Mouse (Mus musculus) stomach, postnatal 0 days (tissue): ENCODE results near the gene Myrf.

Experiments used
- CTCF ChIP-seq: IDR thresholded peaks from 2 replicates; pipeline ENCODE4 v1.5.1; 2016; ENCODE audit warnings: antibody characterized with exemption, low read depth, mild to moderate bottlenecking, moderate library complexity
- EP300 ChIP-seq: optimal IDR thresholded peaks from 2 replicates; pipeline ENCODE3; 2016; ENCODE audit warnings: antibody characterized with exemption

- TF ChIP-seq CTCF (no peak), EP300 (no peak)
Observed at GRCm38 (mm10) chr19:10184096-10184495, 56.5 kb downstream of the Myrf start.
